Mouse (Mus musculus): Measurements from ENCODE around the gene Acbd3. TPM values are rescaled to one million over a fixed set of nuclear protein-coding genes. Genes with fewer than 3 reads are reported as not detected.
A peak's percentile ranks its signal among the peaks of the same experiment; 100 is the strongest.

The Acbd3 gene
- polyA plus RNA-seq, 1 experiment from 2014 or later, result 23.0 TPM

DNA sequence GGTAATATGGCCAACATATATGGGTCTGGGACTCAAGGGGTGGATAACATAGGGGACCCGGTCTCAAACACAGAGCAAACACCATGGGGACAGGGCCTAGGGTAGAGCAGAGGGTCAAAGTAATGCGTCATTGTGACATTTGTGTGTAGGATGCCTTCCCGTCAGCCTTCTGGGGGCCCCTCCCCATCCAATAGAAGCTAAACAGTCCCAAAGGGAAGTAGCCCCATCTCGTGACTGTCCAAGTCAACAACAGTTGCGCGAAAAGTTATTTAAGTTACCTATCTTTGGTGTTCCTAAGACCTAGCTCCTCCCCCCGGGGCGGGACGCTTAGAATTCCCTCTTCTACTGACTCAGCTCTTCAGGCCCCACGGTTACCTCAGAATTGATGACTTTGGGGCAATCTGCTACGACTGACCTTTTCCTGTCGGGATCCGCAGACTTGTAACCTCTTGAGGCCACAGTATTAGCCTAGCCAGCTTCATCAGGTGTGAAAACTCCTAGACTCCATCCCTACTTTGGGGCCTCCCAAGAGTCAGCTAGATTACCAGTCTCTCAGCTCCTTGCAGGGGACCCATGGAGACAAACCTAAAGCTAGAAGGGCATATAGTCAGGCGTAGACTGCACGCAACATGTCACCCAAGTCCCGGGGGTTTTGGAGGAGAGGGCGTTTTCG is 67.7 kb downstream of the Acbd3 start:
- Histone ChIP-seq H3K4me3 (peak overlapping the region; percentile 41), H3K9me3 (no peaks in the 10 kb centered on the region), H3K27me3 (no peaks in the 10 kb centered on the region), H3K4me1 (replicated peaks) (peaks cover 11% of the 10 kb centered on the region), H3K9ac (peak overlapping the region; percentile 34), H3K36me3 (no peaks in the 10 kb centered on the region), H3K4me2 (peak overlapping the region; percentile 82), H3K27ac (replicated peaks) (no peak overlapping the region)
- ATAC-seq (ENCODE audit: low FRiP score, low read depth), result no peak
- 13% methylated on average over 18 of the region's 18 CpGs for WGBS

DNA sequence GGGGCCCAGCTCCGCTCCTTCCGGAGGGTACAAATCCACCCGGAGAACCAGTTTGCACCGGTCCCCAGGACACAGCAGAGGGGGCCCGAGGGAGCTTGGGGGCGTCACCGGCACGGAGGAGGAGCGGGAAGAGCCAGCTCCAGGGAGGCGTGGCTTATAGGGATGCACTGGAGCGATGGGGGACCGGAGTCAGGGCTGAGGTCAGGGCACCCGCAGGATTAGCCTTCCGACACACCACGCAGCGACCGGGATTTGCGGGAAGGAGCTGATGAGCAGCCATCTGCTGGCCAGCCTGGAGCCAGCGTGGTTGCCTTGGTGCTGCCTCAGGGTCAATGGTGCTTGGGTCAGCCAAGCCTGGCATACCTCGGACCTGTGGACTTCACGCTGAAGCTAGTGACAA is 68.3 kb downstream of the Acbd3 start:
- under 1% methylated on average over 21 of the region's 21 CpGs for WGBS
- peak overlapping the region; percentile 82 for H3K4me2 ChIP-seq
- peak overlapping the region; percentile 41 for H3K4me3 ChIP-seq
- H3K9ac ChIP-seq, result peak overlapping the region; percentile 34
- H3K9me3 ChIP-seq, result no peaks in the 10 kb centered on the region
- H3K4me1 ChIP-seq (replicated peaks), result peaks cover 11% of the 10 kb centered on the region
- ATAC-seq (ENCODE audit: low FRiP score, low read depth), result peak; percentile 75
- no peaks in the 10 kb centered on the region for H3K27me3 ChIP-seq
- H3K27ac ChIP-seq (replicated peaks), result no peak overlapping the region
- no peaks in the 10 kb centered on the region for H3K36me3 ChIP-seq

GRCm38 (mm10) chr1:180798660-180799059 is 72.8 kb downstream of the Acbd3 start:
- Histone ChIP-seq H3K27ac (replicated peaks) (no peak overlapping the region), H3K4me1 (replicated peaks) (peaks cover 9% of the 10 kb centered on the region), H3K36me3 (peaks cover 25% of the 10 kb centered on the region), H3K4me3 (no peak overlapping the region), H3K4me2 (no peak overlapping the region), H3K9ac (no peak overlapping the region), H3K9me3 (no peaks in the 10 kb centered on the region), H3K27me3 (no peaks in the 10 kb centered on the region)
- 92% methylated on average over 5 of the region's 5 CpGs for WGBS
- no peak for ATAC-seq (ENCODE audit: low FRiP score, low read depth)

DNA sequence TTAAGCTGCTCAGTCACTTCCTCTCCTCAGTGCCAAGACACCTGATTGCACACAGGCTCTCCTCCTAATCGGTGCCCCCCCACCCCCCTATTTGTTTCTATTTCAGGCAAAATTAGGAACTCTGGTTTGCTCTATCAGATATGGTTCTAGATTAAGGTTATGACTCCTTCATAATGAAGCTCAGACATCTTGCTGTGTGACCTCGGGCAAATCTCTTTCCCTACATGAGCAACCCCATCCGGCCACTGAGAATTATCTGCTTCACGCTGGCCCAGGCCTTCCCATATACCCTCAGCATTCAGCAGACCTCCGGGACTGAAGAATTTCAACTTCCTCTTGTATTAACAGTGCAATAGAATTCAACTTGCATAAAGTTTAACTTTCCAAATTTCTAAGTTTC is 73.4 kb downstream of the Acbd3 start:
- Histone ChIP-seq H3K4me2 (no peak overlapping the region), H3K9me3 (no peaks in the 10 kb centered on the region), H3K27ac (replicated peaks) (no peak overlapping the region), H3K9ac (no peak overlapping the region), H3K36me3 (peaks cover 31% of the 10 kb centered on the region), H3K4me1 (replicated peaks) (peaks cover 3% of the 10 kb centered on the region), H3K4me3 (no peak overlapping the region), H3K27me3 (no peaks in the 10 kb centered on the region)
- WGBS, result 90% methylated on average over 5 of the region's 5 CpGs
- ATAC-seq (ENCODE audit: low FRiP score, low read depth), result no peak

- H3K4me1 ChIP-seq (replicated peaks), result no peaks in the 10 kb centered on the region
- WGBS, result 94% methylated on average over 5 of the region's 5 CpGs
- no peak for ATAC-seq (ENCODE audit: low FRiP score, low read depth)
Observed at GRCm38 (mm10) chr1:180800022-180800421, 74.2 kb downstream of the Acbd3 start.

DNA sequence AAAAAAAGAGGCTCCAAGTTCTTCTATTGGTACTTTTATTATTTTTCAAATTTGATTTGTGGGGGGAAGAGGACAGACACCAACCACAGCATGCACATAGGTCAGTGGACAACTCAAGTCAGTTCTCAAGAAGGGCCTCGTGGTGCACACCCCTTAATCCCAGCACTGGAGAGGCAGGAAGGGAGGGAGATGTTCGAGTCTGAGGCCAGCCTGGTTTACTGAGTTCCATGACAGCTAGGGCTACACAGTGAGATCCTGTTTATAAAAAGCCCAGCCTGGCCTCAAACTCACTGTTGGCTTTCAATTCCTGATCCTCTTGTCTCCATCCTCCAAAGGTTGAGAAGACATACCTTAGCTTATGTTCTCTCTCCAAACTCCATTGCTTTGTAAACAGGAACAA is 75.0 kb downstream of the Acbd3 start:
- ATAC-seq (ENCODE audit: low FRiP score, low read depth), result no peak
- Histone ChIP-seq H3K9me3 (no peaks in the 10 kb centered on the region), H3K36me3 (peaks cover 46% of the 10 kb centered on the region)

More at GRCm38 (mm10) chr1:180800022-180800421, 74.2 kb downstream of the Acbd3 start:
- Histone ChIP-seq H3K36me3 (peaks cover 38% of the 10 kb centered on the region), H3K9me3 (no peaks in the 10 kb centered on the region), H3K27ac (replicated peaks) (no peak overlapping the region), H3K4me3 (no peak overlapping the region), H3K27me3 (no peaks in the 10 kb centered on the region), H3K9ac (no peak overlapping the region), H3K4me2 (no peak overlapping the region)

DNA sequence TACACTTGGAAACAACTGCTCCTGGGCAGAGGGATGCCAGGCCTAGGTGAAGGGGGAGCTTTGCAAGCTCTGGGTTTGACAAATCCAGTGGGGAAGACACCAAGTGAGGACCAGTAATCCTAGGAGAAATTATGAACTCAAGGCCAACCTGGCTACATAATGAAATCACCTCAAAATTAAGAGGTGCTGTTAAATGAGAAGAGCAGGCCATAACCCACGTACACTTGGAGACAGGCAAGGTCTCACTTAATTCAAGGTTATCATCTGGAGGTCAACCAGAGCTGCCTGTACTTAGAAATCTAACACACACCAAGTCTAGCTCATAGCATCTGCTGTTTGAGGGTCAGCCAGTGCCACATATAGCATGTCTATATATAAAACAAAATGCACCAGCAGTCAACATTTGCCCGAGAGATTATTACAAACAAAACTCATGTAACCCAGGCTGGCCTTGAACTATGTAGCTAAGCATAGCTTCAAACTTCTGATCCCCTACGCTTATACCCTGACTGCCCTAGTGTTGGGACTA is 75.7 kb downstream of the Acbd3 start:
- H3K36me3 ChIP-seq, result peaks cover 53% of the 10 kb centered on the region
- H3K9me3 ChIP-seq, result no peaks in the 10 kb centered on the region
- H3K9ac ChIP-seq, result no peak overlapping the region
- H3K27me3 ChIP-seq, result no peaks in the 10 kb centered on the region
- H3K4me3 ChIP-seq, result no peak overlapping the region
- no peak for ATAC-seq (ENCODE audit: low FRiP score, low read depth)
- 86% methylated on average over 3 of the region's 3 CpGs for WGBS
- H3K4me1 ChIP-seq (replicated peaks), result no peaks in the 10 kb centered on the region
- H3K4me2 ChIP-seq, result no peak overlapping the region
- H3K27ac ChIP-seq (replicated peaks), result no peak overlapping the region

More for the DNA sequence above, 75.0 kb downstream of the Acbd3 start:
- H3K27me3 ChIP-seq, result no peaks in the 10 kb centered on the region
- H3K27ac ChIP-seq (replicated peaks), result no peak overlapping the region
- 65% methylated on average over 2 of the region's 2 CpGs for WGBS
- no peak overlapping the region for H3K4me3 ChIP-seq
- H3K4me1 ChIP-seq (replicated peaks), result no peaks in the 10 kb centered on the region
- H3K9ac ChIP-seq, result no peak overlapping the region
- no peak overlapping the region for H3K4me2 ChIP-seq

Other genes starting within 250 kb of the Acbd3 start
- gene Stum, start 242.5 kb upstream of the Acbd3 start, polyA plus RNA-seq (2015; fragmentation: Nextera tagmentation; extraction: Ambion mirVana), result 12.7 and 14.1 TPM in 2 replicates
- 92.7 and 93.5 TPM in 2 replicates for gene Parp1, start 157.1 kb upstream of the Acbd3 start, polyA plus RNA-seq (2015; fragmentation: Nextera tagmentation; extraction: Ambion mirVana)
- 8.9 and 9.5 TPM in 2 replicates for gene Lin9, start 84.9 kb upstream of the Acbd3 start, polyA plus RNA-seq (2015; fragmentation: Nextera tagmentation; extraction: Ambion mirVana)
- gene Mixl1, start 29.0 kb upstream of the Acbd3 start, polyA plus RNA-seq (2015; fragmentation: Nextera tagmentation; extraction: Ambion mirVana), result 0.10 TPM in 1 of 2 replicates, not detected in the other
- 2,665 and 2,688 TPM in 2 replicates for gene H3f3a, start 87.9 kb downstream of the Acbd3 start, polyA plus RNA-seq (2015; fragmentation: Nextera tagmentation; extraction: Ambion mirVana)
- 26.6 and 29.3 TPM in 2 replicates for gene Sde2, start 125.1 kb downstream of the Acbd3 start, polyA plus RNA-seq (2015; fragmentation: Nextera tagmentation; extraction: Ambion mirVana)
- gene Lefty2, start 167.1 kb downstream of the Acbd3 start, polyA plus RNA-seq (2015; fragmentation: Nextera tagmentation; extraction: Ambion mirVana), result 3.4 TPM in 2 replicates
- gene Pycr2, start 178.2 kb downstream of the Acbd3 start, polyA plus RNA-seq (2015; fragmentation: Nextera tagmentation; extraction: Ambion mirVana), result 73.6 and 83.6 TPM in 2 replicates
- gene Lefty1, start 209.0 kb downstream of the Acbd3 start, polyA plus RNA-seq (2015; fragmentation: Nextera tagmentation; extraction: Ambion mirVana), result 0.16 and 0.20 TPM in 2 replicates
- gene Tmem63a, start 216.3 kb downstream of the Acbd3 start, polyA plus RNA-seq (2015; fragmentation: Nextera tagmentation; extraction: Ambion mirVana), result 1.8 and 2.4 TPM in 2 replicates